Mouse (Mus musculus): ENCODE data around the gene Osbpl9.
A peak's percentile ranks its signal among the peaks of the same experiment; 100 is the strongest.

Osbpl9 gene

DNA sequence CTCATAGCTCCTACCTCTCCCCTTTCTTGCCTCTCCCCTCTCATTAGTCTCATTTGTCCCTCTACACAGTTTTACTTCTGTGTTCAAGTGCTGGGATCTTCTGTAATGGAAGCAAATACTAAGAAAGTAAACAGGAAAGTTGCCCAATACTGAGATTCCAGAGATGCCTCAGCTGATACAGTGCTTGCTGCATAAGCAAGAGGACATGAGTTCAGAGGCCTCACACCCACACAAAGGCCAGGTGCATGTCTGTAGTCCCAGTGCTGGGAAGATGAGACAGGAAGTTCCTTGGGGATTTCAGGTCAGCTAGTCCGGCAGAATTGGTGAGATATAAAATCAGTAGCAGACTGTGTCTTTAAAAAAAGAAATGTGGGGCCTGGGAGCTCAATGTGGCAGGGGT is 2.3 kb upstream of the Osbpl9 start:
- no peak for DNase-seq

GRCm38 (mm10) chr4:109203931-109204330 is 1.9 kb upstream of the Osbpl9 start:
- no peak for DNase-seq

DNA sequence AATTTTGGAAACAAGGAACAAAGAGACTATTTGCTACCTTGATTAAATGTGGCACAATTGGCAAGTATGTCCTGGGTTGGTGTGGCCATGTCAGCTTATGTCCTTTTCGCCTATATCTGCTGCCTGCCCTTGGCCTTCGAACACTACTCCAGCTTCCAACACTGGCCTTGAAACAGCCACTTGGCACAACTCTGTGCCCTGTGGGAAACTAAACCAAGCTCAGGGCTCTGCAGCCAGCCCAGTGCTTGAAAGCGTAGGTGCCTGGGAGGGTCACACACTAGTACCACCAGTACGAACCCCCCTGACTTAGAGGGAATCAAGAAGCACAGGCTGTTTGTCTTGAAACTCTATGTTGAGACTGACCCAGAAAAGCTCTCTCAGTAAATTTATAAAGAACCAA is 3.0 kb downstream of the Osbpl9 start:
- no peak for DNase-seq

DNA sequence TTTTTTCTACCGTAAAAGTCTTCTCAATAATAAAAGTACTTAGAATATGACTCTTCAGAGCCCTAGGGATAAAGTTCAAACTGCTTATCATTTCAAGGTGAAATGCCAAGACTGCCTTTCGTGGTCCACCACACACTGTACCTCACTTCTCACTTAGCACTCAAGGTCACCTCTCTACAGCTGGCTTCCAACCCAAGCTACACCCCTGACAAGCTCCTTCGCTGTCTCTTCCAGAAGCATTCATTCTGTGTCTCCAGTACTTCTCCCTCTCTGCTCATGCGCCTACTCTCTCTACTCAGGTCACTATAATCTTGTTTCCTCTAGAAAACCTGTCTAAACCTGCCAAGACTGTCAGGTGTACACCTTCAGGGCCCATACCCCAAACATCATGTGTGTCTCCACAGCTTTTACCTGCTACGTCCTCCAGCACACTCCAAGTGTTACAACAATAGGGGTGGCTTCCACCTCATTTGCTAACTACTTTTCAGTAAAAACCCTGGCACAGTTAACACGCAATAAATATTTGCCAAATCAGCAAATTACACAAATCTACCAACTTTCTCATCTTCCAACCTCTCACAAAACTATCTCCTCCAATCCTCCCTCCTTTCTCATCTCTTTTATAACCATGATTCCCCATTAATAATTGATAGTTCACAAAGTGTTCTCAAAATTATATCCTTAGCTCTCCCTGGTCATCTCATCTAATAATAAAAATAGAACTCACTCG is 6.0 kb downstream of the Osbpl9 start:
- DNase-seq, result no peak

- no peak for DNase-seq
Observed at GRCm38 (mm10) chr4:109193886-109194285, 8.2 kb downstream of the Osbpl9 start.

DNA sequence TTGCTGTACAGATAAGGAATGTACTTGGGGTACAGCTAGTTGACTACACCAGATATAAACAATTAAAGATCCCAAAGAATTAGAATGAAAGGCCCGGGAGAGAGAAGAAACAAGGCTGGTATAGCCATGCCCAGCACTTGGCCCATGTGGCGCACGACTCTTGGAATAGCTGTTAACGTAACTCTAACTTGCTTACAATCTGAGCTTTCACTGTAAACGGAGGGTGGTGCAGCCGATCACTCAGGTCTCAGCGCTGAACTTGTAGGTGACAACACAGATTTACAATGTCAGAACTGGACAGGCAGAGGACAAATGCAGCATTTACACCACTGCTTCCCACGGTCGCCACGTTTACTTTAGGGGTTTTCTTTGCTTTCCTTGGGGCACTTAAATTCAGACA is 10.5 kb downstream of the Osbpl9 start:
- no peak for DNase-seq

DNA sequence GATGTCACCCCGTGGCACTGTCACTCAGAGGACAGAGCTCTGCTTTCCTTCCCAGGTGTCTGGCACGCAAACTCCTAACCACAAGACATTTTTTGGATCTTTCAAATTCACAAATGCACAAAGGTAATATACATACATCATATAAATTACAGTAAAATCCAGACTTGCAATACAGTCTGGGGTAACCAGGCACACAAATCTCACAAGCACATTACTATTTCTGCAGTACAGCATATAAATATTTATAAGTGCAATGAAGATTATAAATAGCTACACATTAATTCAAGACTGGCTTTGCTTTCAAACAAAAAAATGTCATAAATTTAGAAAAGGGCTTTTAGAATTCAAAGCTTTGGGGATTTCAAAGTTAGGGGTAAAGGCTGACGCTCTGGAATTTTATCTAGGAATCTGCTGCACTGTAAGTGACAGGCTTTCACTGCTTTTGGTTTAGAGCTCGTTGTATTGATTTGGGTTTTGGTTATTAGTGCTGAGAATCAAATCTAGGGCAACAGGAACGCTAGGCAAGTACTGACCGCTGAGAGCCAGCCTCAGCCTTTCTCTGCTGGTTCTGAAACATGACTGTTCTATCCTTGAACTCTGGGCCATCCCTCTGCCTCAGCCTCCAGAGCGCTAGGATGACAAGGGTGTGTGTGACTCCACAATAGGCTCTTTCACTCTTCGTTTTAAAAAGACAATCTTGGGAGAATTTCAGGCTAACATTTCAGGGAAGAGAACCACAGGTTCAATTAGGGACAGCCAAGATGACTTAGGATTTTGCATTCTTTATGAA is 16.3 kb downstream of the Osbpl9 start:
- no peak for DNase-seq

- no peak for DNase-seq
Observed at GRCm38 (mm10) chr4:109175677-109176076, 26.4 kb downstream of the Osbpl9 start.

DNA sequence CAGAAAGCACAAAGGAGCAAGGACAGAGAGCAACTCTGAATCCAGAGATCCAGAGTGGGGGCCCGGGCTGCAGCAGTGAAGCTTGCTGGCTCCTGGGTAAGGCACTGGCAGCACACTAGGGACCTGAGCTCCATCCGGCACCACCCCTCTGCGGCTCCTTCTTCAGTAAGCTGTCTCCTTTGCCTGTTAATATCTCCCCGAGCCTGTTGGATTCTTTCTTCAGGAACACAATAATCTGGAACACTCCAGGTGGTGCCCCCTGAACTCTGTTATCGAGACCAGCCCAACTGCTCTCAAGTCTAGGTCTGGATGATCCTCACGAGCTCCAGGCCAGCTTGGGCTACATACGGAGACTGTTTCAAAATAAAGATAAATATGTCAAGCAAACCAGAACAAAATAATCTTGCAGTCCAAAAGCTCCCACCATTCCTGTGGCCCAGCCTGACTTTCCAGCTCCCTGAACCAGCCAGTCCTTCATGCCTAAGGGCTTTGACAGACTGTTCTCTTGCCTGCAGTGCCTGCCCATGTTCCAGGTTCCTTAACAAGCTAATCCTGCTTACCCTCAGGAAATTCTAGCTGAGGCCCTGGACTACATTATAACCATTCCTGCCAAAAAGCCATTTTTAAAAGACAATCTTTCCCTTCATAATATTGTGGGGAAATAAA is 28.2 kb downstream of the Osbpl9 start:
- DNase-seq, result peak; percentile 25 to 31

- DNase-seq, result no peak
Observed at GRCm38 (mm10) chr4:109173369-109173768, 28.7 kb downstream of the Osbpl9 start.

DNA sequence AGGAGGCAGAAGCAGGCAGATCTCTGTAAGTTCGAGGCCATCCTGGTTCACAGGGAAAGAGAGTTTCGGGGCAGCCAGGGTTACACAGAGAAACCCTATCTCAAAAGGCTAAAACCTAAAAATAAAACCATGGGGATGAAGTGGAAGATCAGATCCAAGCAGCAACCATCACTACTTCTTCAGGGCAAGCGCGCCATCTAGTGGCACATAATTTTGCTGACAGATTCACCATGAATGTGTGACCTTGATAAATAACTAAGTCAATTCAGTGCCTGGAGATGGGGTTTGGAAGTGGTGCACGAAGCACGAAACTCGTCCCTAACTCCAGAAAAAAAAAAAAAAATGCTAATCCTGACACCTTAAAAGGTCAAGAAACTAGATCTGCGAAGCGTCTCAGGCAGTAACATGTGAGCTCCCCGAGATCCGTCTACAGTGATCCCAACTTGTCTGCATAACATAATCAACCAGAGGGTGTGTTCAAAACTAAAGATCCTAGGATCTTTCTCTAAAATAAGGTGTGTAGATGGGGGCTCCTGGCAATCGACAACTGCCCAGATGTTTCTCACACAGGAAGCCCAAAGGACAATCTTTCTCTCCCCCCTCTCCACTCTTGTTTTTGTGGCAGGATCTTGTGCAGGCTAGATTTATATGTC is 36.4 kb downstream of the Osbpl9 start:
- DNase-seq, result peak; percentile 84 to 89

GRCm38 (mm10) chr4:109156481-109157261 is 45.4 kb downstream of the Osbpl9 start:
- peak; percentile 63 to 66 for DNase-seq

DNA sequence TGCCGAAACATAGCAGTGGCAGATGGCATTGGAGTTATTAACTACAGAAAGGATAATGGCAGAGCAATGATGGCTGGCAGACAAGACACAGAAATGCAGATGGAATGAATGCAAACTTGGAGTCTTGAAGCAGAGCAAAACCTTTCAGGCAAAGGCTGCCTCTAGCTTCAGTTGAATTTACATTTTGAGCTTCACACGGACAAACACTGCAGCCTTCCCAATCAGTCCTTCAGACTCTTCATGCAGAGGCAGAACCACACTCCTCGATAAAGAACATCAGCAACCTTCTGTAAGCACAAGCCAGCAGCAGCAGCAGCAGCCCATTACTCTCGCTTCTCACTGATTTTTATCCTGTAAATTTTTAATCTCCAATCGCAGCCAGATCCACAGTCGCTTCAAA is 46.0 kb downstream of the Osbpl9 start:
- DNase-seq, result peak; percentile 41 to 54

DNA sequence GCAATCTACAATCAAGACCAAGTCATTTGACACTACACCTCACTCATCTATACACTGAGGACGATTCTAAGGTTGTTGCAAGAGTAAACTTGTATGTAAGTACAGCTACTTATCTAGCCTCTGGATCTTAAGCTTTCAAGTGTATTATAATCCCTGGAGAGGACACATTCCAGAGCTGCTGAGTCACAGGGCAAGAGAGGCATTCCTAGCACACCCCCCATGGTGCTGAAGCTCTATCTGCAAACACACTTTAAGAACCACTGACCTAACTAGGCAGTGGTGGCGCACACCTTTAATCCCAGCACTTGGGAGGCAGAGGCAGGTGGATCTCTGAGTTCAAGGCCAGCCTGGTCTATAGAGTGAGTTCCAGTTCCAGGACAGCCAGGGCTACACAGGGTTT is 51.9 kb downstream of the Osbpl9 start:
- no peak for DNase-seq

DNA sequence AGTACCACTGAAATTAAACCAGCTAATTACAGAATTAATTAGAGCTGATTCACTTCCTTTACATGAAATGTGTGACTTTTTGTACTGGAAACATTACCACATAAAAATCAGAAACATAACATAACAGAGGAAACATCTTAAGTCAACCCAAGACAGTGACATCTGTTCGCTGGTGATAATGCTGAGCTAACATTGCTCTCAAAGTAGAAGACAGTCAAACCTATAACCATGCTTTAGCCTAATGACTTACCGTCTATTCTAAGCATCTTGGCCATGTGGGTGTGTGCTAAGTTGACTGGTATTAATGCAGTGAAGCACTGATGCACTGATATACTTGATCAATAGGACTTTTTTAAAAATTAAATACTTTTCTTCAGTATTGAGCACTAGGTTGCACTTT is 52.7 kb downstream of the Osbpl9 start:
- no peak for DNase-seq

DNA sequence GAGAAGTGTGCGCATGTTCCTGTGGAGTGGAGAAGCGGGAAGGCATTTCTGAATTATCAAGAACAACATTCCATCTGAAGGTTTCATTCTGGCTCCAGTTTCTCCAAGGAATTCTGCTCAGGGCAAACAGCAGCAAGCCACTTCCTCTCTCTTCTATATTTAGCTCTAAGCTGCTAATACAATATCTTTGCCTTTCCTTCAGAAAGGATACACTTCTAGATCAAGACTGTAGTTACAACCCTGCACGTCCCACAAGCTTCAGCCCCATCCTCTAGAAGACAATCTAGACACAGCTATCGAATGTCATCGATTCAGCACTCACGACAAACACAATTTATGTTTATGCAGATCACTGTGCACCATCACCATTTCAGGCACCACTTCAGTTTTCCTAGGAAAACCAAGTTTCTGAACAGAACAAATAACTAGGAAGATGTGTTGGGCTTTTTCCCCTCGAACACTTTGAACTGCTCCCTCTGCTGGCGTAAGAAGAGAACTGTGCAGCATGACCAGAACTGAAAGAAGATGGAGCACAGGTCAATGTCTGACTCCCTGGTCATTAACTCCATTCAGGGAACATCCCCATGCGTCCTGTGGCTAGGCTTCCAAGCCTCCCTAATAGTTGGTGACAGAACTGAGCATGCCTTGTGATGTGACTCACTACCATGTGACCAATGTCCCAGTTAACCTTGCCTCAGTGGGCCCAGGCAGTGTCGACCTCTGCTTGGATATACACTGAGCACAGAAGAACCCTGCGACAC is 54.6 kb downstream of the Osbpl9 start:
- DNase-seq, result peak; percentile 55 to 57

GRCm38 (mm10) chr4:109143091-109143490 is 59.0 kb downstream of the Osbpl9 start:
- DNase-seq, result no peak

GRCm38 (mm10) chr4:109138551-109138950 is 63.5 kb downstream of the Osbpl9 start:
- no peak for DNase-seq

DNA sequence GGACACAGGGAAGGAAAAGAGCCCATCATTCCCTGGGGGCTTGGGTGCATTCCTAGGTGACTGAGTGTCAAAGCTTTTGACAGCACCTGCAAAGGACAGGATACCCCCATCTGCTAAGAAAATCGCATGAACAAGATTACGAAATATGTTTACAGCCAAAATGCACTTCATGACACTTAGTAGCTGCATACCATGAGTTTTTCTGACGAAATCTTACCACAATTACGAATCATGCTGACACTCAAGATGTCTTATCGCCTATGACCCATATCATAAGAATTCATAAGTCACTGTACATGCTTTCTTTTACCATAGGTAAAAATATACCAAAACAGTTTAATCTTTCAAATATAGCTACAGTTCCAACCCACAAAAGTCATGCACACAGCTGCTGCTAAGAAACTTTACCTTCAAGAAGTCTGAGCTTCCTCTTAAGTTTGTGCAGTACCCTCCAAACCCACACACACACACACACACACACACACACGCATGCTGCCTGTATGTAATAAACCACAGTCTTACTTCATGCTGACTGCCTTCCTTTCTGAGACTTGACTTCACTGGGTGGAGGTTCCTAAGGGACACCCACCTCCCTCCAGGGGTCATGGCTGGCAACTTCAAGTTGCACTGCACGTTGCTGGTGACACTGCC is 65.5 kb downstream of the Osbpl9 start:
- DNase-seq, result no peak

DNA sequence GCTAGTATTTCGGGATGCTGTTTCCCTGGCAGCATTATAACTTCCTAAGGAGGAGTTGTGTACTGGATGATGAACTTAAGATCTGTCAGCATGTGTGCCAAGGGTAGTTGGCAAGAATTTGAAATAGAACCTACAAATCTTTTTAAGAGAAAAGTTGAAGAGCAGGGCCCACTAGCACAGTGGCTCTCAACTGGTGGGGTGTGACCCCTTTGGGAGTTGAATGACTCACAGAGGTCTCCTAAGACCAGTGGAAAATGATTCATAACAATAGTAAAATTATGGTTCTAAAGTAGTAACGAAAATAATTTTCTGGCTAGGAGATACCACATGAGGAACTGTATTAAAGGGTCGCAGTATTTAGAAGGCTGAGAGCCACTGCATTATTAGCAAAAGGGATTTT is 67.1 kb downstream of the Osbpl9 start:
- no peak for DNase-seq

GRCm38 (mm10) chr4:109131256-109131872 is 70.7 kb downstream of the Osbpl9 start:
- no peak for DNase-seq

All from cerebellum, adult 18-20 months (tissue).